Mouse (Mus musculus): ENCODE measurements around the gene Pqlc3.

The Pqlc3 gene

DNA sequence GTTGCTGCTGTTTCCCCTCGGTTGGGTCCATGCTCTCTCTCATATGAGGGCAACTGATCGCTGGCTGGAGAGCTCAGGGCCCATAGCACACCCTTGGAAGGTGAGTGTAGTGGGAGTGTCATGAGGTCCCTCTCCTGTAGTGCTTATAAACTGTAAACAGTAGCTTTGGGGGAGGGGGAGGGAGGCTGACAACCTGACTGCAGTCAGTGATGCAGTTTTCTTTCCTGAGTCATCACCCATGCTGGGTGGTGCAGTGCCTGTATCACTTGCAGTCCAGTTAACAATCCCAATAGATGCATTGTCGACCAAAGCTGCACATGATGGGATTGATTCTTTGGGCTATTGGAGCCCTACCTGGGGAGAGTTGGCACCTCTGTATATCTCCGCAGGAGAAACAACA is 1.0 kb upstream of the Pqlc3 start:
- DNase-seq = no peak

DNA sequence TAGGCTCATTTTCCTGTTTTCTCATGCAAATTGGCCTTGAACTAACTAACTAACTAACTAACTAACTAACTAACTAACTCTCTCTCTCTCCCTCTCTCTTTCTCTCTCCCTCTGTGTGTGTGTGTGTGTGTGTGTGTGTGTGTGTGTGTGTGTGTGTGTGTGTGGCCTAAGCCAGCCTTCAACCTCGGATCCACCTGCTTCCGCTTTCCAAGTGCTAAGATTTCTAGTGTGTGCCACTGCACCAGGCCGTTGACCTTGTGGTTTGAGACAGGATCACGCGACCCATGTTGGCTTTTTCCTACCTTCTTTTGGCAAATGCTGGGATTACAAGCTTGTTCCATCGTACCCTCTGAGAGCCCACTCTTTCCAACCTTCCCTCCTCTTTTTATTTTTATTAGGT is 420 bp upstream of the Pqlc3 start:
- DNase-seq = no peak

DNA sequence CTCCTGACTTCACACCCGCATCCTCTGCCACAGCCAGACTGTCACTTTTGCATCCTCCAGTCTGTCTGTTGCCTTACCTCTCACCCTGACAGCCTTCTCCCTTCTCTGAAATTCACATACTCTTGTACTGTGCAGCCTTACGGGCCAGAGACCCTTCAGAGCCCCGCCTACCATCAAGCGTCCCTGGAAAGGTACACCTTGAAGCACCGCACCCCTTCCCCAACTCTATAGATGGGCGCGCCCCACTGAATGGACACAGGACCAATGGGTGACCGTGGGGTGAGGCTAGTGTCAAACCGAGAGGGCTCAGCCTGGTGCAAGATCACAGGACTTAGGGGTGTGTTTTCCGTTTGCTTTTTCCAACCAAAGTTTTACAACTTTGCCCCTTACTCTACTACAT is 1.1 kb downstream of the Pqlc3 start:
- peak; percentile 93 for DNase-seq

DNA sequence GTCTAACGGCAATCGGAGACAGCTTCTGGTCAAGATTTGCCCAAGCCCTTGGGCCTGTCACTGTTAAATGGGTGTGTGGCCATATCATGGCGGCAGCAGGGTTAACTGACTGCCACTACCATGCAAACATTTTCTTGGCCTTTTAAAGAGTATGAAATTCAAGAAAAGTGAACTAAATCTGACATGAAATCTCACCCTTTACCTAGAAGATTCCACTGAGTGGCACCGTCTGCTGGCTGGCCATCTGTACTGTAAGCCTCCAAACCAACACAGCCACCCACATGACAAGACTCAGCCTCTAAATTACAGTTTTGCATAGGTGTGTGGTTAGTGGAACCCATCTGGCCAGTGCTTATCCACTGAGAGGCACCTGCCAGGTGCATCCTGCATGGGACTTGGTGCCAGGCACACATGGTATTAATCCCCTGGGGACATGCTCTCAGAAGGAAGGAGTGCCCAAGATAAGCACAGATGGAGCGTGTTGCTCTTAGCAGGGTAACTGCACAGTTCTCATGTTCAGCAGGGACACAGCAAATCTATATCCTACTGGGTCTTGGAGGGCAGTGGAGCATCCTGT is 3.2 kb downstream of the Pqlc3 start:
- DNase-seq = peak; percentile 84

DNA sequence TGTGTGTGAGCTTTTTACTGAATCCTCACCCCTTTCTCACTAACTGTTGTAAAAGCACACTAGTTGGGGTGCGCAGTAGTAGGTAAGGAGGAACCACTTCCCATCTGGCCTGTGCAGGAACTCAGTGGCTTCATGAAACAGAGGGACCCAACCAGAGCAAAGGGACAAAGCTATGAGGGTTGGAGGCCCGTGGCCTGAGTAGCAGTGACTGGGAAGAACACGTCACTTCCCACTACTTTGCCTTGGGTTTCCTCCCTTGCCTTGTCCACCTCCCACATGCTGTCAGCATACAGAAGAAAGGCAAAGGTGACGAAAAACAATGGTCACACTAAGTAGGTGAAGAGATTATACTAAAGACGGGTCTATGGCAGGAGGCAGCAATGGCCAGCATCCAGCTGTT is 3.9 kb downstream of the Pqlc3 start:
- DNase-seq = peak; percentile 85

DNA sequence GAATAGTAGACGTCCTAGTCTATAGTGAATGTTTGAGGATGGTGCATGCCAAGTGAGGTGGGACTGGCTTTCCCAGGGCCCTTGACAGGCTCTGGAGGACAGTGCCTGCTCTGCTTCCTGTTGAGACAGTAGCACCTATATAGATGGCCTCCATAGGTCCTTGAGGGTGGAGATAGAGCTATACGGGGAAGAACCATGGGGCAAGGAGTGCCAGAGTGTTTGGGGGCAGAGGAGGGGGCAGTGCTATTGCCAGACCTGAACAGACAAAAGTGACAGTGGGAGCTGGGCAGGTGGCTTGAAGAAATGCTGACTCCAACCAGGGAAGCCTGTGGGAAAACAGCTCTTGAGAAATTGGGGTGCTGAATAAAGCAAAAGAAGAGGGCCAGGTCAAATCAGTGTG is 5.9 kb downstream of the Pqlc3 start:
- peak; percentile 89 for DNase-seq

DNA sequence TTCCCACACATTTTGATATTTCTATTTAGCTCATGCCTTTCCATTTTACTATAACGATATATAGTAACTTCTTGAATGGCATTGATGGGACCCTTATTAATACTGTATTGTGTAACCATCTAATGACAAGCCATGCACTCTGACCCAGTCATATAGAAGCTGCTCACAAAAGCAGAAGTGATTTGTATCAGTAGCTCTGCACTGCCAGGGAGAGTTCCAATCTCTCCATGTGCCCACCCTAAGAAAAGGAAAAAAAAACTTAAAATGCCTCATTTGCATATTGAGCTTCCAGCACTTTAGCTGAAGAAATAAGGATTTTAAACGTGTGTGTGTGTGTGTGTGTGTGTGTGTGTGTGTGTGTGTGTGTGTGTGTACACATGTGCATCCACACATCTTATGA is 7.9 kb downstream of the Pqlc3 start:
- DNase-seq = peak; percentile 5

DNA sequence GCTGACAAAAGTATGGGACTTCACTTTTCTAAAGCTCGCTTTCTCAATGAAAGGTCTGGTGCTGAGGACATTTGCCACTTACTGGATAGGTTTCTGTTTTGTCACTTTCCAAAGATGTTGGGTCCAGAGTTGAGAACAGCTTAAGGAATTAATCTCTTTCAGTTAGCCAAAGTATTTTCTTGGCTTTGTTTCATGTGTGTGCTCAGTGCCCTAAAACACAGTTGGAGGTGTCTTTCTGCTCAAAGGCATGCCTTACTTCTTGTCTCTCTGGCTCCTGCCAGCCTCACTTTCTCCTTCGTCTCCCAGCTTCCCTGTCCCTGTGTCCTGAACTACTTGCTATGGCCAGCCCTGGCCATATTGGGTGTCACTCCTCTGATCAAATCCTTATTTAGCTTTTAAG is 8.8 kb downstream of the Pqlc3 start:
- peak; percentile 79 for DNase-seq

DNA sequence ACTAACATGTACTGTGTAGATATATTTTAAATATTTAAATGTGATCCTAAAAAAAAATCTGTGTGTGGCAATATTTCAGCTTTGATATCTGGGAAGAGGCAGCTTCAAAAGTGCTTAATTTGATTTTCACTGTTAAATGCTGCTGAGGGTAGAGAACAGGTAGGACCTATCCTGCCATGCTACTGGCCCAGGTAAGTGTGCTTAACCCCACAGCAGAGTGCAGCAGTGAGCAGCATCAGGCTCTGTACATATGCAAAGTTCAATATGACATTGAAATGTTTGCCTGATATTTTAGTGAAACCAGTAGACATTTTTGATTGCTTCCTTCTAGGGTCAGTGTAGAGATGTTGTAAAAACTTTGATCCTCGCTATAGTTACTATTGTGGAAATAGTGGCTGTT is 14.4 kb downstream of the Pqlc3 start:
- DNase-seq = no peak

DNA sequence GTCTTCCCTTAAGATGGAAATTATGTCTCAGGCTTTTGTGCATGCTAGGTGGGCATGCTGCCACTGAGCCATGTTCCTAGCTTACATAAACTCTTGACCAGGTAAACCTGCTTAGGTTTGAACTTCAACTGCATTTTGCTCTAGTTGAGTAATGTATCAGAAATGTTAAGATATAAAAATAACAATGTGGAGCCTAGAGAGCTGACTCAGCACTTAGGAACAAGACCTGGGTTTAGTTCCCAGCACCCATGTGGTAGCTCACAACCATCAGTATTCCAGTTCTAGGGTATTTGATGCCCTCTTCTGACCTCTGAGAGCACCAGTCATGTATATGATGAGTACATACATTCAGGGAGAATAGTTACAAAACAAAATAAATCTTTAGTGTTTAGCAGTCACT is 23.1 kb downstream of the Pqlc3 start:
- DNase-seq = no peak

DNA sequence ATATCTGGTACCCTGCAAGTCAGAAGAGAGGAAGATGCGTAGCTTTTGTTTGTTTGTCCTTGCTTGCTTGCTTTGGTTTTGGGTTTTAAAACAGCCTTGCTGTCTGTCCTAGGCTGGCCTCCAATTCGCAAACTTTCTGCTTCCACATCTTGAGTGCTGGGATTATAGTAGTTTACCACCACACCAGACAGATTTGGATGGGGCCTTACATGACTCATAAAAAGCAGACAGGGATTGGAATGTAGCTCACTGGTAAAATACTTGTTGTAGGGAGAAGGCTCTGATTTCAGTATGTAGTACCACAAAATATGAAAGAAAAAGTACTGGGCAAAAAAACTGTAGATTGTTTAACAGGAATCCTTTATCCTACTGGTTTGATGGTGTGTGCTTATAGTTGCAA is 33.4 kb downstream of the Pqlc3 start:
- no peak for DNase-seq

DNA sequence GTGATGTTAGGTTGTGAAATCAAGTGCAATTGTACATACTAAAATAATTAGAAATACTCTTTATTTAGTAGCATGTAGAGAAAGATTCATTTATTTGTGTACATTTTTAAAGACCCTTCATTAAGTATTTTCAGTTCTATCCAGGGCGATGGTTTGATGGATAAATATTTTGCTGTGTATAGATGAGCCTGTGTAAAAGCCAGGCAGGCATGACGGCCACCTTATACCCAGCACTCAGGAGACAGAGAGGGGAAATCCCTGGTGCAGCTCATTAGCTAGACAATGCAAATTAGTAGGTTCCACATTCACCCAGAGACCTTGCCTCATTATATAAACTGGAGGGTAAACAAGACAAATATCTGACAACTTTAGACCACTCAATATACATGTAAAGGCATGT is 36.9 kb downstream of the Pqlc3 start:
- no peak for DNase-seq

DNA sequence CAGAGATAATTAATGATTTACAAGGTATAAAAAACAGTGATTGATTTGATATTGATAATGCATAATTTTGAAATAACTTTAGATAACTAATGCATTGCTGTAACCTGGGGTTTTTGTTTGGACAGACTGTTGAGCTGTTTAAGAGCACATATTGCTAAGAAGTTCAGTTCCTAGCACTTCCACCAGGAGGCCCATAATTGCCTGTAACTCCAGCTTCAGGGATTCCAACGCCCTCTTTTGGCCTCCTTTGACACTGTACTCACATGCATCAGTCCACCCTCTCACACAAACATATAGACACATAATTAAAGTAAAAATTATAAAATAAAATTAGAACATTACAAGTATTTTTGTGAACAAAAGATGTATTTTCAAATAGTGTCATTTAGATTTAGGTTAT is 41.4 kb downstream of the Pqlc3 start:
- no peak for DNase-seq

DNA sequence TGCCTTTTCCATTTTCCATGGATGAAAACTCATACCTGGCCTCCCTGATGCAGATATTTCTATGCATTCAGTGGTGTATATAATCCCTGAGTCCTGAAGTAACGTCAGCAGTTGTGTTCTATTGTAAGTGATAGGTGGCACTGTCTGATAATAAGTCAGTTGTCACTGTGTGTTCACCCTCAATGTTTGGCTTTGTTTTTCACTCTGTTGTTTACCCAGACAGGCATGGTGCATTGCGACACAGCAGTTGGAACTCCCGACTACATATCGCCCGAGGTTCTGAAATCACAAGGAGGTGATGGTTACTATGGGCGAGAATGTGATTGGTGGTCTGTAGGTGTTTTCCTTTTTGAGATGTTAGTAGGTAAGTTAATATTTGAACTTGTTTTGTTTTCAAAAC is 52.0 kb downstream of the Pqlc3 start:
- no peak for DNase-seq

DNA sequence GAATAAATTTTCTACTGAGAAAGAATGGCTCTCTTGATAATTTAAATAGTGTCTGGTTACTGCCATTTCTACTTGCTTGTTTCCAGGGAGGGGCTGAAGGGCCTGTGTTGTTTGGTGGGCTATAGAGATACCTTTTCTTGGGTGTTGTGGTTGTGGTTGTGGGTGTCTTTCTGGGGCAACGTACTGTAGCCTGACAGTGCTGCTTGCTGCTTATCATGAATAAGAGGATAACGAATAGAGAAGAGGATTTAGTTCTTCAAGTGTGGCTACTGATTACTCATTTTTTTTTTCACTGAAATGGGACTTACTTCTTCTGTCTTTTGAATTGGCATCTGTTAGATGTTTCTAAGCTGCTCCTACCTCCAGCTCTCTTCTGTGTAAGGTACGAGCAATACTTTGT is 58.2 kb downstream of the Pqlc3 start:
- DNase-seq = no peak

All from heart, adult 11 months (tissue).